Mouse (Mus musculus) MEL (cell line): ENCODE results near the gene Gm49486.

Experiments
- CTCF ChIP-seq, 3 experiments: IDR thresholded peaks in 2 of 3; conservative IDR thresholded peaks in 1 of 3; 2 replicates each; pipeline ENCODE4 v1.5.1; 2011 to 2012; ENCODE audit warnings: low read length in 3 of 3, low read depth in 2 of 3, mild to moderate bottlenecking in 2 of 3, improper control_type of control experiment in 1 of 3, inconsistent platforms in 1 of 3, mixed read lengths in 1 of 3, moderate library complexity in 1 of 3; ENCODE audit not compliant: control insufficient read depth in 1 of 3, insufficient read depth in 1 of 3, poor library complexity in 1 of 3, severe bottlenecking in 1 of 3
- EP300 ChIP-seq, 2 experiments: IDR thresholded peaks; 2 replicates each; pipeline ENCODE4 v1.6.1; 2011; ENCODE audit warnings: improper control_type of control experiment in 2 of 2, low read length in 2 of 2, low read depth in 1 of 2, mild to moderate bottlenecking in 1 of 2
- ETS1 ChIP-seq: IDR thresholded peaks from 2 replicates; pipeline ENCODE4 v1.6.1; 2012; ENCODE audit warnings: low read depth, mild to moderate bottlenecking, inconsistent platforms, low read length, improper control_type of control experiment, moderate library complexity
- POLR2A ChIP-seq, 2 experiments: IDR thresholded peaks; 2 replicates each; pipeline ENCODE4 v1.6.1; 2011 to 2012; ENCODE audit warnings: low read length in 2 of 2, mild to moderate bottlenecking in 2 of 2, control low read depth in 1 of 2, improper control_type of control experiment in 1 of 2, low read depth in 1 of 2, moderate library complexity in 1 of 2; ENCODE audit not compliant: control insufficient read depth in 1 of 2, insufficient read depth in 1 of 2, poor library complexity in 1 of 2
- USF1 ChIP-seq: IDR thresholded peaks from 2 replicates; pipeline ENCODE4 v1.6.1; 2014; ENCODE audit warnings: low read depth, mild to moderate bottlenecking, inconsistent platforms, low read length, improper control_type of control experiment, moderate library complexity

- TF ChIP-seq CTCF (IDR thresholded peaks at IDR 0.05 in 2 of 3, conservative IDR thresholded peaks at IDR 0.05 in 1 of 3; ENCODE audit: control insufficient read depth in 1 of 3, insufficient read depth in 1 of 3, low read depth in 2 of 3, low read length in 3 of 3, poor library complexity in 1 of 3, severe bottlenecking in 1 of 3) (no peak), USF1 (no peak), POLR2A (IDR thresholded peaks at IDR 0.05; ENCODE audit: control insufficient read depth in 1 of 2, insufficient read depth in 1 of 2, low read depth in 1 of 2, low read length in 2 of 2, poor library complexity in 1 of 2) (no peak), EP300 (IDR thresholded peaks at IDR 0.05; ENCODE audit: low read depth in 1 of 2, low read length in 2 of 2) (no peak), ETS1 (no peak)
Measured at GRCm38 (mm10) chr15:79213591-79213990, 15.6 kb upstream of the Gm49486 start.
